Mouse (Mus musculus) midbrain, embryonic 14.5 days (tissue): ENCODE measurements around the gene Exosc5. TPM values are rescaled to one million over a fixed set of nuclear protein-coding genes. Genes with fewer than 3 reads are reported as not detected.
A peak's percentile ranks its signal among the peaks of the same experiment; 100 is the strongest.

Experiments used
- ATAC-seq: fragments of 200-750 bp; cut with Nextera tagmentation; 2 replicates; pipeline ENCODE4 v1.8.0; 2017; ENCODE audit warnings: moderate number of reproducible peaks, moderate library complexity; ENCODE audit not compliant: low FRiP score, low TSS enrichment
- DNase-seq: peaks from one replicate; pipeline ENCODE4 v3.0.0-alpha.2; 2015
- H3K27ac ChIP-seq: fragments of 300-500 bp; sonication (generic); replicated peaks from 2 replicates; pipeline ENCODE4 v1.5.1; 2014; ENCODE audit warnings: mild to moderate bottlenecking, low read depth, low read length, moderate library complexity
- H3K27me3 ChIP-seq: fragments of 300-500 bp; sonication (generic); 2 replicates; pipeline ENCODE4 v1.6.1; 2014; ENCODE audit warnings: low read length, control low read depth, mixed read lengths; ENCODE audit not compliant: control insufficient read depth, insufficient read depth
- H3K36me3 ChIP-seq: fragments of 300-500 bp; sonication (generic); 2 replicates; pipeline ENCODE4 v1.6.1; 2014; ENCODE audit warnings: low read length, control low read depth; ENCODE audit not compliant: control insufficient read depth, insufficient read depth
- H3K4me1 ChIP-seq: fragments of 300-500 bp; sonication (generic); 2 replicates; pipeline ENCODE4 v1.6.1; 2014; ENCODE audit warnings: mild to moderate bottlenecking, antibody characterized with exemption, low read length, control low read depth; ENCODE audit not compliant: control insufficient read depth, insufficient read depth
- H3K4me2 ChIP-seq: fragments of 300-500 bp; sonication (generic); 2 replicates; pipeline ENCODE4 v1.6.1; 2014; ENCODE audit warnings: mild to moderate bottlenecking, low read length, moderate library complexity
- H3K4me3 ChIP-seq: fragments of 300-500 bp; sonication (generic); replicated peaks from 2 replicates; pipeline ENCODE4 v1.5.1; 2014; ENCODE audit warnings: low read depth, low read length
- H3K9ac ChIP-seq: fragments of 300-500 bp; sonication (generic); replicated peaks from 2 replicates; pipeline ENCODE4 v1.6.1; 2014; ENCODE audit warnings: mild to moderate bottlenecking, low read length, moderate library complexity
- H3K9me3 ChIP-seq: fragments of 300-500 bp; sonication (generic); 2 replicates; pipeline ENCODE4 v1.6.1; 2016; ENCODE audit warnings: low read length, control low read depth, mixed read lengths; ENCODE audit not compliant: control insufficient read depth
- WGBS: fragments of 180-500 bp; shearing (Covaris S2); extraction: QIAGEN DNeasy Blood & Tissue Kit; methylation state at CpG from one replicate; pipeline ENCODE4 v1.1.7; 2014; 5-methylcytosine and 5-hydroxymethylcytosine counted together
- polyA plus RNA-seq: library from polyadenylated mRNA; unstranded; fragments of >200 nt; fragmentation: Nextera tagmentation; extraction: Ambion mirVana; gene quantifications from 2 replicates; pipeline ENCODE4 v1.2.1, GENCODE M21; 2014

The Exosc5 gene
- polyA plus RNA-seq, 1 experiment from 2014 or later, result 41.3 TPM

GRCm38 (mm10) chr7:25666381-25666780, 7.4 kb downstream of the Exosc5 start:
- no peaks in the 10 kb centered on the region for H3K9me3 ChIP-seq
- peaks cover 50% of the 10 kb centered on the region for H3K36me3 ChIP-seq
- ATAC-seq, result no peak
- no peaks in the 10 kb centered on the region for H3K4me1 ChIP-seq
- no peak overlapping the region for H3K4me3 ChIP-seq
- no peak overlapping the region for H3K4me2 ChIP-seq
- H3K27ac ChIP-seq, result no peak overlapping the region
- 94% methylated on average over 8 of the region's 8 CpGs for WGBS
- H3K27me3 ChIP-seq, result no peaks in the 10 kb centered on the region
- H3K9ac ChIP-seq, result no peak overlapping the region
- DNase-seq, result no peak

DNA sequence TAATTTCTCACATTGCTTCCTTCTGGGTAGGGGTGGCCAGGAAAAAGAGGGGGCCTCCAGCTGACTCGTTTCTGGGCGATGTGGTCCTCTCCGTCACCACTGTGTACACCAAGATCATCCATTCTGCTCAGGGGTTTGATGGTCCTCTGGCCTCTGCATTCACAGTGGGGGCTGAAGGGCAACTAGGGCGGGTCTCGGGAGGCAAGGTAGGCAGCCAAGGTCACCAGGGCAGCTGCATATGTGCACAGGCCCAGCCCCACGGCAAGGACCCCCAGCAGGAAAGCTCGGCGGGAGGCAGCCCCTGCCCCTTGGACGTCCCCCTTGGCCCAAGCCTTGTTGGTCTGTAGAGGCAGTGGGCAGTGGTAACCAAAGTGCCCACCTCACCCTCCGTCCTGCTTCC, 10.2 kb downstream of the Exosc5 start:
- no peak for ATAC-seq

DNA sequence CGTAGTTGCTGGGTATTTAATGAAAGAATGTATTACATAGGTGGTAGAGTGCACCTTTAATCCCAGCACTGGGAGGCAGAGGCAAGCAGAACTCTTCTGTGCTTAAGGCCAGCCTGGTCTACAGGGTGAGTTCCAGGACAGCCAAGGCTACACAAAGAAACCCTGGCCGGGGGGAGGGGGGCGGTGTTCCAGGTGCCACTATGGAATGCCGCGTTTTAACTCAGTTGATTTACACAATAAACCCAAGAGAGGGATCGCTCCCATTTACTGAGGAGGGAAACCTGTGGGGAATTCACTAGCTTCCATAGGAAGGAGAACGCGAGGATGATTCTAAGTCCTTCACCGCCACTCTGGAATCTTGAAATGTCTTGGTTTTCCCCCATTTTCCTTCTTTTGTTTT, 10.7 kb downstream of the Exosc5 start:
- ATAC-seq (no peak), DNase-seq (no peak)
- WGBS, result 80% methylated on average over 9 of the region's 9 CpGs
- no peak overlapping the region for H3K4me3 ChIP-seq
- no peak overlapping the region for H3K9ac ChIP-seq
- no peak overlapping the region for H3K27ac ChIP-seq
- no peak overlapping the region for H3K4me2 ChIP-seq
- peaks cover 14% of the 10 kb centered on the region for H3K27me3 ChIP-seq
- H3K4me1 ChIP-seq, result 0 out of 2 replicates have a peak, but pooled peaks cover 3% of the 10 kb centered on the region
- H3K36me3 ChIP-seq, result peaks cover 33% of the 10 kb centered on the region
- no peaks in the 10 kb centered on the region for H3K9me3 ChIP-seq

More for the DNA sequence above, 10.2 kb downstream of the Exosc5 start:
- peaks cover 9% of the 10 kb centered on the region for H3K27me3 ChIP-seq
- H3K9me3 ChIP-seq, result no peaks in the 10 kb centered on the region
- no peak overlapping the region for H3K9ac ChIP-seq
- H3K4me3 ChIP-seq, result no peak overlapping the region
- WGBS, result 86% methylated on average over 10 of the region's 10 CpGs
- no peak overlapping the region for H3K27ac ChIP-seq
- no peaks in the 10 kb centered on the region for H3K4me1 ChIP-seq
- no peak overlapping the region for H3K4me2 ChIP-seq
- H3K36me3 ChIP-seq, result peaks cover 38% of the 10 kb centered on the region
- no peak for DNase-seq

GRCm38 (mm10) chr7:25670096-25670495, 11.1 kb downstream of the Exosc5 start:
- H3K4me3 ChIP-seq, result no peak overlapping the region
- H3K9me3 ChIP-seq, result no peaks in the 10 kb centered on the region
- 0 out of 2 replicates have a peak, but pooled peaks cover 7% of the 10 kb centered on the region for H3K4me1 ChIP-seq
- ATAC-seq, result no peak
- H3K9ac ChIP-seq, result no peak overlapping the region
- H3K27ac ChIP-seq, result no peak overlapping the region
- peaks cover 18% of the 10 kb centered on the region for H3K27me3 ChIP-seq
- WGBS, result 91% methylated on average over 4 of the region's 4 CpGs
- H3K4me2 ChIP-seq, result no peak overlapping the region
- H3K36me3 ChIP-seq, result peaks cover 28% of the 10 kb centered on the region
- DNase-seq, result no peak

GRCm38 (mm10) chr7:25671686-25672085, 12.7 kb downstream of the Exosc5 start:
- peaks cover 25% of the 10 kb centered on the region for H3K27me3 ChIP-seq
- H3K9ac ChIP-seq, result no peak overlapping the region
- peaks cover 14% of the 10 kb centered on the region for H3K36me3 ChIP-seq
- 80% methylated on average over 2 of the region's 2 CpGs for WGBS
- H3K27ac ChIP-seq, result no peak overlapping the region
- no peak overlapping the region for H3K4me2 ChIP-seq
- no peak for ATAC-seq
- DNase-seq, result no peak
- 0 out of 2 replicates have a peak, but pooled peaks cover 7% of the 10 kb centered on the region for H3K4me1 ChIP-seq
- no peak overlapping the region for H3K4me3 ChIP-seq
- no peaks in the 10 kb centered on the region for H3K9me3 ChIP-seq

DNA sequence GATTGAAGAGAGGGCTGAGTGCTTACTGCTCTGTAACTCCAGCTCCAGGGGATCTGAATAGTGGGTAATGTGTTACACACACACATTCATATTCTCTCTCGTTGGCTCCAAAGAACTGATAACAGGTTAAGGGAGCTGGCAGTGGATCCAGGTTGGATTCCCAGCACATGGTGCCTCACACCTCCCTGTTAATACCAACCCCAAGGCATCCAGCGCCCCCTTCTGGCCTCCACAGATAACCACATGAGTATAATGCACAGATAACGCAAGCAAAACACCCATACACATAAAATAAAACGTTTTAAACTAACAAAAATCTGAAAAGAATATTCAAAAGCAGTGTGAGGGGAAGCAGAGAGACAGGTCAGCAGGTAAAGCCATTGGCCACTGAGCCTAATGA, 13.5 kb downstream of the Exosc5 start:
- H3K4me3 ChIP-seq, result no peak overlapping the region
- DNase-seq, result no peak
- no peaks in the 10 kb centered on the region for H3K9me3 ChIP-seq
- no peak overlapping the region for H3K9ac ChIP-seq
- 0 out of 2 replicates have a peak, but pooled peaks cover 7% of the 10 kb centered on the region for H3K4me1 ChIP-seq
- no peak overlapping the region for H3K4me2 ChIP-seq
- H3K36me3 ChIP-seq, result peaks cover 14% of the 10 kb centered on the region
- 49% methylated on average over 4 of the region's 4 CpGs for WGBS
- H3K27me3 ChIP-seq, result peaks cover 25% of the 10 kb centered on the region
- H3K27ac ChIP-seq, result no peak overlapping the region
- ATAC-seq, result no peak

DNA sequence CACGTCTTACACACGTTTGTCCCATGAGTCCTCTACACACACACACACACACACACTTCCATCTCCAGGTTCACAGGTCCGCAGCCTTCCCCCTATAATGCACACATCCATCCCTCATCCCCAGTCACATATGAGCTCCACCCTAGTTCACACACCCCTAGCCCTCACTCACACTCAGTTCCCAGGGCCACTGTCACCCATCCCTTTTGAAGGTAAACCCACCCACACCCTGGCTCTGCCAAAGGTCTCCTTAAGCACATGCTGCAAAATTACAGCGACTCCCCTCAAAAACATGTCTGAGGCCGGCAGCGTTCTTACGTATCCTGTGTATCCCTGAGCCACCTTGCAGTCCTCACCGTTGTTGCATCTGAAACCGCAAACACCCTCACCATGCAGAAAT, 15.3 kb downstream of the Exosc5 start:
- ATAC-seq (no peak), DNase-seq (peak; percentile 26)
- Histone ChIP-seq H3K9me3 (no peaks in the 10 kb centered on the region), H3K36me3 (no peaks in the 10 kb centered on the region), H3K4me2 (peak overlapping the region; percentile 61), H3K4me3 (peak overlapping the region; percentile 43), H3K27me3 (peaks cover 25% of the 10 kb centered on the region), H3K4me1 (0 out of 2 replicates have a peak, but pooled peaks cover 7% of the 10 kb centered on the region), H3K27ac (no peak overlapping the region), H3K9ac (0 out of 2 replicates have a peak overlapping the region, but pooled peaks have one; percentile 57)
- 31% methylated on average over 9 of the region's 9 CpGs for WGBS

- DNase-seq, result peak; percentile 59
- WGBS, result 3% methylated on average over 29 of the region's 29 CpGs
- H3K4me1 ChIP-seq, result 0 out of 2 replicates have a peak, but pooled peaks cover 7% of the 10 kb centered on the region
- H3K9ac ChIP-seq, result peak within 1 kb of the TSS; percentile 57
- H3K4me3 ChIP-seq, result peak within 1 kb of the TSS; percentile 43
- H3K9me3 ChIP-seq, result no peaks in the 10 kb centered on the region
- H3K27ac ChIP-seq, result no peak within 1 kb of the TSS
- H3K4me2 ChIP-seq, result peak within 1 kb of the TSS; percentile 61
- peak; percentile 28; the same call in 1 of the 2 replicates for ATAC-seq
- no peaks in the 10 kb centered on the region for H3K36me3 ChIP-seq
- H3K27me3 ChIP-seq, result peaks cover 25% of the 10 kb centered on the region
Measured at GRCm38 (mm10) chr7:25674719-25675300, 15.8 kb downstream of the Exosc5 start, which contains the start of gene Tmem91. Gene Tmem91 (minus strand): TSS chr7:25675166.

DNA sequence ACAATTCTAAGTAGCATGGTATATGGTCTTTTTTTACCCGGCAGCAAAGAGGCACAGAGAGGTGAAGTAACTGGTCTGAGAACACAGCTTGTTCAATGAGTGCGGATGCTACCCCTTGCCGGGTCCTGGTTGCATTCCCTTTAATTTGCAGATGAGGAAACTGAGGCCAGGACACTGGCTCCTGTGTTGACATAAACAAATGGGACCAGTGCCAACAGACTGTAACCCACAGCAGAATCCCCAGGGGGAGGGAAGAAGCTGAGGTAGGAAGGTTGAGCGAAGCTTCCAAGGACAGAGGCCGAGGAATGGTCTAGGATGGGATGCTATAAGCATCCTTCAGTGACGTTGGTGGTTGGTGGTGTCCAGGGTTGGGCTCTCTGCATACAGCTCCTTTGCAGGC, 16.4 kb downstream of the Exosc5 start:
- Histone ChIP-seq H3K9me3 (no peaks in the 10 kb centered on the region), H3K27ac (no peak overlapping the region), H3K4me3 (peak overlapping the region; percentile 43), H3K4me1 (peaks cover 12% of the 10 kb centered on the region; the same call in 1 of the 2 replicates), H3K9ac (no peak overlapping the region), H3K36me3 (no peaks in the 10 kb centered on the region), H3K4me2 (peak overlapping the region; percentile 61), H3K27me3 (peaks cover 25% of the 10 kb centered on the region)
- 44% methylated on average over 6 of the region's 6 CpGs for WGBS
- no peak for ATAC-seq
- no peak for DNase-seq
